Mouse (Mus musculus) liver, adult (tissue): ENCODE data around the gene Hyal3.
A peak's percentile ranks its signal among the peaks of the same experiment; 100 is the strongest.

Experiments used
- GATA4 ChIP-seq: IDR thresholded peaks from 2 replicates; pipeline ENCODE4 v1.6.1; 2014; ENCODE audit warnings: mild to moderate bottlenecking, low read length; ENCODE audit not compliant: insufficient replicate concordance

The Hyal3 gene

GRCm38 (mm10) chr9:107580501-107581317 lies at the start of gene Hyal3:
Gene Hyal3 (plus strand): TSS chr9:107580818.
- TF ChIP-seq GATA4: no peak

- TF ChIP-seq GATA4: peak; percentile 39; the same call in 1 of the 2 replicates
Observed at GRCm38 (mm10) chr9:107533791-107534407, 46.7 kb upstream of the Hyal3 start, which contains the start of gene Tmem115. Gene Tmem115 (plus strand): TSS chr9:107533945.

GRCm38 (mm10) chr9:107534408-107535202 lies 46.0 kb upstream of the Hyal3 start:
- TF ChIP-seq GATA4: no peak

- TF ChIP-seq GATA4: no peak
Observed at GRCm38 (mm10) chr9:107538231-107538630, 42.4 kb upstream of the Hyal3 start.

GRCm38 (mm10) chr9:107538711-107539110 lies 41.9 kb upstream of the Hyal3 start:
- TF ChIP-seq GATA4: no peak

DNA sequence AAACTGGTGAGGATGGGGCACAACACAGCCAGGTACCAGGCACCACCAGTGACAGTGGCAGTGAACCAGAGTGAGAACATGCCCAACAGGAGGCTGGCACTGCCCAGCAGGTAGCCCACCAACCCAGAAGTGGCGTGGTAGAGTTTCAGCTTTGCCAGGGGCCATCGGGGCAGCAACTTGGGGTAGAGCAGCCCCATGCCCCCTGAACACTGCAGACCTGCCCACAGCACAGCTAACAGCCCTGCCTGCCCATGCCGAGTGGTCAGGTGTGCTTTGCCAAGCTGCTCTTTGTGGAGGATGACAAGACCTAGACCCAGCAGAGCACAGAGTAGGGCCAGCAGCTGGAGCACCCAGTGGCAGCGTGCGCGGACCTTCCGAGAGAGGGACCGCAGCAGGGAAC lies 40.7 kb upstream of the Hyal3 start:
- no peak for TF ChIP-seq GATA4

GRCm38 (mm10) chr9:107540420-107540819 lies 40.2 kb upstream of the Hyal3 start:
- no peak for TF ChIP-seq GATA4

GRCm38 (mm10) chr9:107541005-107541404 lies 39.6 kb upstream of the Hyal3 start:
- TF ChIP-seq GATA4: no peak

DNA sequence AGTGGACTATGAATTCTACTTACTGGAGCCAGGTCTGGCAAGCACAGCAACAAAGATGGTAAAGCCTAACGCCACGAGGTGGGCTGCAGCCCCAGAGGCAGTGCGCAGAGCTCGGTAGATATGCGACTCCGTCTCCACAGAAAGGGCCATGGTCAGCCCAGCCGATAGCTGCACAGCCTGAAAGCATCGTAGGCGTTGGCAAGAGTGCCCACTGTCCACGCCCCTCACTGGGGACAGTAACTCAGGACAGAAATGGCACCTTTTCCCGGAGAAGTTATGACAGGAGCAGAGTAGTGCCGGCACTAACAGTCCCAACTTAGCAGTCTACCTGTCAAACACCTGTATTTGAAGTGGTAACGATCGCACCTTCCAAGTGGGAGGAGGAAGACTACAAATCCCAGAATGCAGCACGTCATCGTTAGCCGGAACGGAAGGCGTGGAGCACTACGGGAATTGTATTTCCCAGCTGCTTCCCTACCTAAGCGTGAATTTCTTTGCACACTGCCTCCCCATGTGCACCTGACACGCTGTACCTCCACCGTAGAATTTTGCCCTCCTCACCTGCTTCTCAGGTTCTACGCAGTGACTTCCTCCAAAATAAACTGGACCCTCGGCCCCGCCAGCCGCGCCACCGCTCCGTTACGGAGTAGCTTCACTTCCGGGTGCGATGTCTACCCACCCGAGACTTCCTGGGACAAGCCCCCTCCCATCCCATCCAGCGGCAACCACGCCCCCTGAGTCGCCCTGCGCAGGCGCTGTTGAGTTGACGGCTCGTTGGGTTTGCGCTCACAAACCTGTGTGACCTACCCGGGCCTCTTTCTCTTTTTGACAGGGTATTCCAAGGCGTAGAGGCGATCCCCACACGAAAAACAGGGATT lies 38.9 kb upstream of the Hyal3 start, which contains the start of the genes Cyb561d2 and Nprl2:
TSS of gene Cyb561d2 (minus strand) at position 720 of the 878 bp plus-strand sequence.
TSS of gene Nprl2 (plus strand) at position 753 of the 878 bp plus-strand sequence.
- no peak for TF ChIP-seq GATA4

DNA sequence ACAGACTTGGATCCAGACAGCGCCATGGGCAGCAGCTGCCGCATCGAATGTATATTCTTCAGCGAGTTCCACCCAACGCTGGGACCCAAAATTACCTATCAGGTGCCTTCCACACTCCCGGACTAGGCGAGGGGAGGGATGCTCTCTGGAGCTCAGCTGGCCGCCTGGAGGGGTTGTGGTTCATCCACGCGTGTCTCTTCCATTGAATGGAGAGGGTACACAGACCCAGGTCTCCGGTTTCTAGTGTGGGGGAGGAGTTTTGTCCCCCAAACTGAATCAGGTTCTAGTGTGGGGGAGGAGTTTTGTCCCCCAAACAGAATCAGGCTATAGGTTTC lies 38.3 kb upstream of the Hyal3 start:
- no peak for TF ChIP-seq GATA4

- no peak for TF ChIP-seq GATA4
Observed at GRCm38 (mm10) chr9:107542721-107543120, 37.9 kb upstream of the Hyal3 start.

GRCm38 (mm10) chr9:107543299-107543698 lies 37.3 kb upstream of the Hyal3 start:
- no peak for TF ChIP-seq GATA4

DNA sequence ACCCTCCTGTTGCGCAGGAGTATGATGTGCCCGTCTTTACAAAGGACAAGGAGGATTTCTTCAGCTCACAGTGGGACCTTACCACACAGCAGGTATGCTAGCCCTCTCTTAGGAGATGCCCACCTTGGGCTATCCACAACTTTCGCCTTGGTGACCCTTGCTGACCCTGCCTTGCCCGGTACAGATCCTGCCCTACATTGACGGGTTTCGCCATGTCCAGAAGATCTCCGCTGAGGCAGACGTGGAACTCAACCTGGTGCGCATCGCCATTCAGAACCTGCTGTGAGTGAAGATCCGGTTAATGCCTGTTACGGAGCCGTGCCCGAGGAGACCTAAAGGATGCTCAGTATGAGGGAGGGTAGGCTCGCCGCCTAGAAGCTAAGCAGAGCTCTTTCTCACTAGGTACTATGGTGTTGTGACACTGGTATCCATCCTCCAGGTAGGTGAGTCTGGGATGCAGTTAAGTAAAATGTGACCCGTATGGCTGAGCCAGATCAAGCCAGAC lies 36.4 kb upstream of the Hyal3 start:
- no peak for TF ChIP-seq GATA4

GRCm38 (mm10) chr9:107544729-107545128 lies 35.9 kb upstream of the Hyal3 start:
- TF ChIP-seq GATA4: no peak
